Mouse (Mus musculus): ENCODE measurements around the gene Nav2. TPM values are rescaled to one million over a fixed set of nuclear protein-coding genes. Genes with fewer than 3 reads are reported as not detected.

Gene Nav2
- polyA plus RNA-seq, 1 experiment, result 21.9 TPM

DNA sequence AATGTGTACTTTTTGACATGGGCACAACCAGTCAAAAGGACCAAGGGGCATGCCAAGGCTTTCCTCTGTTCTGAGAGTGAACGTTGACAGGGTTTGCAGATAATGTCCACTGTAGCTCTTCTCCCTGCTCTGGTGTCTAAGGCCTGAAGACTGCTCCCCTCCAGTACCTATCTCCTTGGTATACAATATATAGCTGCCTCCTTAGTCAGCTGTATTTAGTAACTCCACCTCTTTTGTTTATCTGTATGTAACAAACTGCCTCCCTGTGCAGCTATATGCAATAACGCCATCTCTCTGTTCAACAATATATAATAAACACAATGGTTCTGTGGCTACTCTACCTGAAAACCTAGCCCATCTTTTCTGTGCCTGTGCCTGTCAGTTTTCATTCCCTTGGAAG lies 413.7 kb downstream of the Nav2 start:
- no peaks in the 10 kb centered on the region for H3K27me3 ChIP-seq (ENCODE audit: control insufficient read depth, insufficient read depth, insufficient read length)
- no peak overlapping the region for H3K4me3 ChIP-seq
- no peaks in the 10 kb centered on the region for H3K36me3 ChIP-seq (ENCODE audit: control insufficient read depth, insufficient read depth)
- TF ChIP-seq REST (IDR thresholded peaks at IDR 0.05; ENCODE audit: insufficient read depth, insufficient read length) (no peak), POLR2A (IDR thresholded peaks at IDR 0.05; ENCODE audit: insufficient read length, low read depth) (no peak), TCF12 (IDR thresholded peaks at IDR 0.05; ENCODE audit: insufficient read depth, poor library complexity, severe bottlenecking) (no peak), USF1 (IDR thresholded peaks at IDR 0.05; ENCODE audit: low read depth) (no peak)
- H3K79me2 ChIP-seq (ENCODE audit: control insufficient read depth, insufficient read depth), result no peaks in the 10 kb centered on the region
- no peak overlapping the region for H3K4me2 ChIP-seq (ENCODE audit: low read depth)
- no peak overlapping the region for H3ac ChIP-seq (ENCODE audit: control insufficient read depth, insufficient read length)

- no peak overlapping the region for H3K4me2 ChIP-seq (ENCODE audit: low read depth)
- no peaks in the 10 kb centered on the region for H3K36me3 ChIP-seq (ENCODE audit: control insufficient read depth, insufficient read depth)
- no peak overlapping the region for H3K4me3 ChIP-seq
- no peaks in the 10 kb centered on the region for H3K79me2 ChIP-seq (ENCODE audit: control insufficient read depth, insufficient read depth)
- H3ac ChIP-seq (ENCODE audit: control insufficient read depth, insufficient read length), result no peak overlapping the region
- no peak for TF ChIP-seq TCF3 (IDR thresholded peaks at IDR 0.05; ENCODE audit: insufficient read length, low read depth)
- no peak for TF ChIP-seq REST (IDR thresholded peaks at IDR 0.05; ENCODE audit: insufficient read depth, insufficient read length)
- TF ChIP-seq MYOD1 (IDR thresholded peaks at IDR 0.05; ENCODE audit: control insufficient read depth in 1 of 3, insufficient read length in 2 of 3, low read depth in 2 of 3), result no peak
- TF ChIP-seq TCF12 (IDR thresholded peaks at IDR 0.05; ENCODE audit: insufficient read depth, poor library complexity, severe bottlenecking), result no peak
- TF ChIP-seq POLR2A (IDR thresholded peaks at IDR 0.05; ENCODE audit: insufficient read length, low read depth), result no peak
- no peaks in the 10 kb centered on the region for H3K27me3 ChIP-seq (ENCODE audit: control insufficient read depth, insufficient read depth, insufficient read length)
Observed at GRCm38 (mm10) chr7:49324575-49324974, 416.1 kb downstream of the Nav2 start.

DNA sequence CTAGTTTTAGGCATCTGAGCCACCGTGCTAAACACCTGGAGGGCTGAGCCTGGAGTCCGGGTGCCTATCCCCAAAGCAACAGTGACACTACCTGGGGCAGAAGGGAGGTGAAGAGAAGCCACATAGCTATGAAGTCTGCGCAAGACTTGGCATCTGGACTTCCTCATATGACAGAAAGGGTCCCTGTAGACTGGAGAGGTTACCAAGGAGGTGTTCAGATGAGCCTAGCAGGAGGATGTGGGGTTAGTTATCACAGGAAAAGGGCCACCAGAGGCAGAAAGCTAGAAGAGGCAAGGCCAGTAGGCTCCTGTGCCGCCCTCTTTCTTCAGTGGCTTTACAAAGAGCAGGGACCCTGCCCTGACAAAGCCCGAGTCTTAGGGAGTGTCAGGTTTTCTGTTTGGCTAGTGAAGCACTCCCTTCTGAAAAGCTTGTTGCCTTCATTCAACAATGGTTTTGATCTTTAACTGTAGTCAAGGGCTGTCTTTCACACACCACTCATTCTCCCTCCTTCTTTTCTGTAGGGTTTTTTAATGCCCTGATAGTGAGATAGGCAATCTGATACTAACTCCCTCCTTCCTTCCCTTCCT lies 417.7 kb downstream of the Nav2 start:
- Histone ChIP-seq H3K4me2 (ENCODE audit: low read depth) (no peak overlapping the region), H3K27me3 (ENCODE audit: control insufficient read depth, insufficient read depth, insufficient read length) (no peaks in the 10 kb centered on the region), H3K4me3 (no peak overlapping the region), H3ac (ENCODE audit: control insufficient read depth, insufficient read length) (no peak overlapping the region), H3K79me2 (ENCODE audit: control insufficient read depth, insufficient read depth) (no peaks in the 10 kb centered on the region), H3K36me3 (ENCODE audit: control insufficient read depth, insufficient read depth) (no peaks in the 10 kb centered on the region)
- TF ChIP-seq CEBPB (IDR thresholded peaks at IDR 0.05; ENCODE audit: insufficient read depth, poor library complexity, severe bottlenecking) (no peak), MYOD1 (IDR thresholded peaks at IDR 0.05; ENCODE audit: control insufficient read depth in 1 of 3, insufficient read length in 2 of 3, low read depth in 2 of 3) (no peak), POLR2AphosphoS2 (IDR thresholded peaks at IDR 0.05; ENCODE audit: insufficient read length, low read depth) (no peak), MAX (IDR thresholded peaks at IDR 0.05; ENCODE audit: low read depth) (no peak), USF1 (IDR thresholded peaks at IDR 0.05; ENCODE audit: low read depth) (no peak), POLR2A (IDR thresholded peaks at IDR 0.05; ENCODE audit: insufficient read length, low read depth) (no peak)

- Histone ChIP-seq H3K4me2 (ENCODE audit: low read depth) (no peak overlapping the region), H3K27me3 (ENCODE audit: control insufficient read depth, insufficient read depth, insufficient read length) (no peaks in the 10 kb centered on the region), H3K79me2 (ENCODE audit: control insufficient read depth, insufficient read depth) (no peaks in the 10 kb centered on the region), H3K4me3 (no peak overlapping the region), H3K36me3 (ENCODE audit: control insufficient read depth, insufficient read depth) (no peaks in the 10 kb centered on the region), H3ac (ENCODE audit: control insufficient read depth, insufficient read length) (no peak overlapping the region)
- TF ChIP-seq SRF (IDR thresholded peaks at IDR 0.05; ENCODE audit: control insufficient read depth, insufficient read length, low read depth), result no peak
- no peak for TF ChIP-seq REST (IDR thresholded peaks at IDR 0.05; ENCODE audit: insufficient read depth, insufficient read length)
- TF ChIP-seq MAX (IDR thresholded peaks at IDR 0.05; ENCODE audit: low read depth), result no peak
- no peak for TF ChIP-seq POLR2A (IDR thresholded peaks at IDR 0.05; ENCODE audit: insufficient read length, low read depth)
- TF ChIP-seq E2F4 (IDR thresholded peaks at IDR 0.05; ENCODE audit: insufficient read depth), result no peak
- no peak for TF ChIP-seq CEBPB (IDR thresholded peaks at IDR 0.05; ENCODE audit: insufficient read depth, poor library complexity, severe bottlenecking)
- no peak for TF ChIP-seq MYOD1 (IDR thresholded peaks at IDR 0.05; ENCODE audit: control insufficient read depth in 1 of 3, insufficient read length in 2 of 3, low read depth in 2 of 3)
- TF ChIP-seq USF1 (IDR thresholded peaks at IDR 0.05; ENCODE audit: low read depth), result no peak
- TF ChIP-seq TCF12 (IDR thresholded peaks at IDR 0.05; ENCODE audit: insufficient read depth, poor library complexity, severe bottlenecking), result no peak
- TF ChIP-seq MYOG (IDR thresholded peaks at IDR 0.05; ENCODE audit: control insufficient read depth in 1 of 3, insufficient read depth in 1 of 3, insufficient read length in 2 of 3, low read depth in 2 of 3), result no peak
- no peak for TF ChIP-seq POLR2AphosphoS2 (IDR thresholded peaks at IDR 0.05; ENCODE audit: insufficient read length, low read depth)
- TF ChIP-seq TCF3 (IDR thresholded peaks at IDR 0.05; ENCODE audit: insufficient read length, low read depth), result no peak
Observed at GRCm38 (mm10) chr7:49326967-49327742, 418.6 kb downstream of the Nav2 start.

GRCm38 (mm10) chr7:49330181-49330580 lies 421.7 kb downstream of the Nav2 start:
- Histone ChIP-seq H3K27me3 (ENCODE audit: control insufficient read depth, insufficient read depth, insufficient read length) (no peaks in the 10 kb centered on the region), H3K4me3 (no peak overlapping the region), H3K79me2 (ENCODE audit: control insufficient read depth, insufficient read depth) (no peaks in the 10 kb centered on the region), H3ac (ENCODE audit: control insufficient read depth, insufficient read length) (no peak overlapping the region), H3K4me2 (ENCODE audit: low read depth) (no peak overlapping the region), H3K36me3 (ENCODE audit: control insufficient read depth, insufficient read depth) (no peaks in the 10 kb centered on the region)
- TF ChIP-seq REST (IDR thresholded peaks at IDR 0.05; ENCODE audit: insufficient read depth, insufficient read length) (no peak), MAX (IDR thresholded peaks at IDR 0.05; ENCODE audit: low read depth) (no peak), E2F4 (IDR thresholded peaks at IDR 0.05; ENCODE audit: insufficient read depth) (no peak), TCF3 (IDR thresholded peaks at IDR 0.05; ENCODE audit: insufficient read length, low read depth) (no peak), TCF12 (IDR thresholded peaks at IDR 0.05; ENCODE audit: insufficient read depth, poor library complexity, severe bottlenecking) (no peak), SRF (IDR thresholded peaks at IDR 0.05; ENCODE audit: control insufficient read depth, insufficient read length, low read depth) (no peak), MYOD1 (IDR thresholded peaks at IDR 0.05; ENCODE audit: control insufficient read depth in 1 of 3, insufficient read length in 2 of 3, low read depth in 2 of 3) (no peak), POLR2A (IDR thresholded peaks at IDR 0.05; ENCODE audit: insufficient read length, low read depth) (no peak), USF1 (IDR thresholded peaks at IDR 0.05; ENCODE audit: low read depth) (no peak), MYOG (IDR thresholded peaks at IDR 0.05; ENCODE audit: control insufficient read depth in 1 of 3, insufficient read depth in 1 of 3, insufficient read length in 2 of 3, low read depth in 2 of 3) (no peak)
